Mouse (Mus musculus) kidney, adult 2 months (tissue): ENCODE measurements around the gene Orc3.

ENCODE experiments used
- CTCF ChIP-seq: fragments of 200-500 bp; conservative IDR thresholded peaks from 2 replicates; pipeline ENCODE4 v1.5.1; 2011; ENCODE audit warnings: low read depth, mild to moderate bottlenecking, control low read depth, low read length, moderate library complexity, mixed read lengths; ENCODE audit not compliant: insufficient read depth, insufficient read length
- POLR2A ChIP-seq: fragments of 200-500 bp; IDR thresholded peaks from one replicate; pipeline ENCODE4 v1.6.1; 2011; ENCODE audit warnings: low read depth, low read length, control low read depth

DNA sequence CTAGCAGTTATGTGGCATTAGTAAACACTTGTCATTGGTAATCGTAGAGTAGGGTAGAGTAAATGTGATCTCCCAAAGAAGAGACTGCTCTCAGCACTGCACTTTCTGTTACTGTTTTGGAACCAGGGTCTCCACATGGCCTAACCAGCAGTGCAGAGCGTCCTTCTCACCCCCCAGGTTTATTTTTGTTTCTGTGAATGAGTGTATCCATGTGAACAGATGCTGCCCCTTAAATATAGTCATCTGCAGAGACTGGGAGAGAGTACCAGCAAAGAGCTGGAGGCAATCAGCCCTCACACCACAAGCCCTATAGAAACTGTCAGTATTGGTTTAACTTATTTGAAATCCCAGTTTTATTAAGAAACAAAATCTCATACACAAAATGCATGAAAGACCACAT lies 41.9 kb downstream of the Orc3 start:
- no peak for TF ChIP-seq CTCF
- TF ChIP-seq POLR2A: no peak
